Mouse (Mus musculus) bone marrow, adult 2 months (tissue): ENCODE data around the gene Pcdh9.

Source experiments
- CTCF ChIP-seq: fragments of 200-500 bp; IDR thresholded peaks from 2 replicates; pipeline ENCODE4 v1.5.1; 2011; ENCODE audit warnings: low read length, control low read depth; ENCODE audit not compliant: control insufficient read depth, insufficient read depth
- POLR2A ChIP-seq: fragments of 200-500 bp; IDR thresholded peaks from 2 replicates; pipeline ENCODE4 v1.6.1; 2011; ENCODE audit warnings: low read depth, mild to moderate bottlenecking, control low read depth, low read length, borderline replicate concordance; ENCODE audit not compliant: control insufficient read depth

DNA sequence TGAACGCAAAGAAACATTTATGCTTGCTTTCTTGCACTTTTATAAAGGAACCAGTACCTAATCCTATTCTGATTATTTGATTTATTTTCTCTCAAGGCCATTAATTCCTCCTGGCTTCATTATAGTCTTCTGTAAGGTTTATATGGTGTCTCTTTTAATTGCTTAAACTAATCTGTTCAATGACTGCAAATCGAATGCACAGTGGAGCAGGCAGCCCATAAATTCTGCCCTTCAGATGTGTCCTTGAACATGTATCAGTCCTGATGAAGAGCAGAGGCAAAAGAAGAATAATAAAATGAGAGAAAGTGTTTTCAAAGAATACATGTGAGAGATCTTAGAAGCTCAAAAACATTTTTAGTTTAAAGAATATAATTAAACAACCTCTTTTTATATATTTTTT, 263.2 kb downstream of the Pcdh9 start:
- TF ChIP-seq POLR2A = no peak
- no peak for TF ChIP-seq CTCF
